Mouse (Mus musculus): ENCODE results near the gene Gigyf1. TPM values are rescaled to one million over a fixed set of nuclear protein-coding genes. Genes with fewer than 3 reads are reported as not detected.
A peak's percentile ranks its signal among the peaks of the same experiment; 100 is the strongest.

The Gigyf1 gene
- total RNA-seq, 1 experiment from 2014 or later, result 37.7 TPM

DNA sequence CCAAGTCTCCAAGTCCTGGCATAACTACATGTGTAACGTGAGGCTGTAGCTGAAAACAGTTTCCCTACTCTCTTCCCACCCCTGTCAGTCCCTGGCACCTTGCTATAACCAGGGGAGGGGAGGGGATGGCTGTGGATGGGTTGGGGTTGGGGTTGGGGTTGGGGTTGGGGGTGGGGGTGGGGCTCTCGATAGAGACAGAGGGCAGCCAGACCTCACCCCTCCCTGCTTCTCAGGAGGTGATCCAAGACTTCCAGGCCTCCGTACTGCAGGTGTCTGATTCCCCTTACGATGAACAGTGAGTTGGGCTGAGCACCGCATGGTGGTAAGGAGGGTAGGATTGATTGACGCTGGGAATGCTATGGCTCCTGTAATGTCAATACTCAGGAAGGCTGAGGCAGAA lies 47.4 kb downstream of the Gigyf1 start:
- no peak for ATAC-seq (ENCODE audit: extremely low read depth, insufficient number of reproducible peaks, low FRiP score, poor library complexity, severe bottlenecking)

- no peak for ATAC-seq (ENCODE audit: extremely low read depth, insufficient number of reproducible peaks, low FRiP score, poor library complexity, severe bottlenecking)
Observed at GRCm38 (mm10) chr5:137566416-137566815, 48.1 kb downstream of the Gigyf1 start.

GRCm38 (mm10) chr5:137568223-137568798 lies 50.0 kb downstream of the Gigyf1 start:
- no peak for ATAC-seq (ENCODE audit: extremely low read depth, insufficient number of reproducible peaks, low FRiP score, poor library complexity, severe bottlenecking)

DNA sequence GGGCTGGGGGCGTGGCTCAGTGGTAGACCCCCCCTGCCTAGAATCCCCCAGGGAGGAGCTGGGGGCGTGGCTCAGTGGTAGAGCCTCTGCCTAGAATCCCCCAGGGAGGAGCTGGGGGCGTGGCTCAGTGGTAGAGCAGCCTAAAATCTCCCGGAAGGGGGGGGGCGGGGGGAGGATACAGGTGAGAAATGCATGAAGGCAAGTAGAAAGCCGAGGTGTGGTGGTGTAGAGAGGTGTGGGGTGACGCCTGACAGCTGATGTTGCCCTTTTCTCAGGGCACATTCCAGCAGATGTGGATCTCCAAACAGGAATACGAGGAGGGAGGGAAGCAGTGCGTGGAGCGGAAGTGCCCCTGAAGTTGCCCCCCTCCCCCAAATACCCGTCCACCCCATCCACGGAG lies 50.7 kb downstream of the Gigyf1 start:
- ATAC-seq (ENCODE audit: extremely low read depth, insufficient number of reproducible peaks, low FRiP score, poor library complexity, severe bottlenecking), result no peak

DNA sequence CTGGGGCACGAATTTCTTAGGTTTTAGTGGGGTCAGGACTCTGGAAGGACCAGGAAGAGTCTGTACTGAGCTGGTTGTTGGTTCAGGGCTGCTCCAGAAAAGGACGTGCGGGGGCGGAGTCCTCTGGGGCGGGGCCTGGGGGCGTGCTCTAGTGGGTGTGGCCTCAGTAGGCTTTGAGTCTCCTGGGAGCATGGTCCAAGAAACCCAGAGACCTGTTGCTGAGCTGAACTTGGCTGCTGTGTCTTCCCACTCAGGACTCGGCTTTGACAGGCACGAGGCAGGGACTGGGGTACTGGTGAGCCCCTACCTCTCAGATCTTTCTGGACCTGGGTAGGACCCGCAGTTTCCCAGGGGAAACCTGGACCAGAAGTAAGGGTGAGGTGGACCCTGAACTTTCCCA lies 51.3 kb downstream of the Gigyf1 start, which contains the start of gene Tfr2:
Gene Tfr2, plus strand, starts transcription at position 176 of the 400 bp plus-strand sequence.
- ATAC-seq (ENCODE audit: extremely low read depth, insufficient number of reproducible peaks, low FRiP score, poor library complexity, severe bottlenecking), result peak; percentile 46

DNA sequence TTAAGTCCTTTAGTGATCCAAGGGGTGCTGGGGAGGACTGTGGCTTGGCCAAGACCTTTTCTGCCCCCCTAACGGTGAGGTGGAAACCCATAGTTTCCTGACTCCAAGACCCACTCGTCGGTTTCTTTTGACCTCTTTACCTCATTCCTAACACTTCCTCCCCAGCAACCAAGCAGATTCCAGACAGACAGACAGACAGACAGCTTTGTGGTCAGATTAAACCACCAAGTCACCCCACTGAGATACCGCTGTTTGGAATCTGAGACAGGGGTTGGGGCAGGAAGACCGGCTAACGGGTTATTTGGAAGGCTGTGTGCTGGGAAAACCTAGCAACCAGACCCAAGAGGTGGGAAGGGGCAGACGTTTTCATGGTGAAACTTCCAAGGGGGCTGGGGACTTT lies 51.8 kb downstream of the Gigyf1 start:
- no peak for ATAC-seq (ENCODE audit: extremely low read depth, insufficient number of reproducible peaks, low FRiP score, poor library complexity, severe bottlenecking)

DNA sequence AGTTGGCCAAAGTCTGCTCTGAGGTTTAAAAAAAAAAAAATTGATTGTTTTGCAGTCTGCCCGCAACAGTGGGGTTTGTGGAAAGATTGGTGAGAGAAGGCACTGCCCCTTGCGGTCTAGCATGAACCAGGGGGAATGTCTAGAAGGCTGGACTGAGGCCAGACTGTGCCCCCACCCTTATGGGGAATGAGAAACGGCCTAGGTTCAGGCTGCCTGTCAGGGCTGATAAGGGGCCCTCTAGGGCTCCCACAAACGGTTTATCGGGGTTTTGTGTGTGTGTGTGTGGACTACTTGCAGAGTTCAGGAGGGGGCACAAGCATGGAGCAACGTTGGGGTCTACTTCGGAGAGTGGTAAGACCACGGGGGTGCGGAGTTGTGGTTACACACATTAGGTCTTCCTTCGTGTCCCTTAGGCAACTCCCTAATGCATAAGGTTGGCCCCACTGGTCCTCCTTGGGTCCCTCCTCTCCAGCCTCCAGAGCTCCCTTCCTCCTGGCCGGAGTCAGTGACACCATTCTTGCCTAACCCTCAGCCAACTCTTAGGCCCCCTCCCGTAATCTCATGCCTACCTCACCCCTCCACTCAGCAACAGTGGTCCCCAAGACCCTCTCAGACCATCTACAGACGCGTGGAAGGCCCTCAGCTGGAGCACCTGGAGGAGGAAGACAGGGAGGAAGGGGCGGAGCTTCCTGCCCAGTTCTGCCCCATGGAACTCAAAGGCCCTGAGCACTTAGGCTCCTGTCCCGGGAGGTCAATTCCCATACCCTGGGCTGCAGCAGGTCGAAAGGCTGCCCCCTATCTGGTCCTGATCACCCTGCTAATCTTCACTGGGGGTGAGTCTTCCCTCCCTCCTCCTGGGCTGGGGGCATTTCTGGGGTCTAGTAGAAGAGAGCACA lies 52.6 kb downstream of the Gigyf1 start:
- ATAC-seq (ENCODE audit: extremely low read depth, insufficient number of reproducible peaks, low FRiP score, poor library complexity, severe bottlenecking), result 0 out of 2 replicates have a peak, but pooled peaks have one; percentile 10

DNA sequence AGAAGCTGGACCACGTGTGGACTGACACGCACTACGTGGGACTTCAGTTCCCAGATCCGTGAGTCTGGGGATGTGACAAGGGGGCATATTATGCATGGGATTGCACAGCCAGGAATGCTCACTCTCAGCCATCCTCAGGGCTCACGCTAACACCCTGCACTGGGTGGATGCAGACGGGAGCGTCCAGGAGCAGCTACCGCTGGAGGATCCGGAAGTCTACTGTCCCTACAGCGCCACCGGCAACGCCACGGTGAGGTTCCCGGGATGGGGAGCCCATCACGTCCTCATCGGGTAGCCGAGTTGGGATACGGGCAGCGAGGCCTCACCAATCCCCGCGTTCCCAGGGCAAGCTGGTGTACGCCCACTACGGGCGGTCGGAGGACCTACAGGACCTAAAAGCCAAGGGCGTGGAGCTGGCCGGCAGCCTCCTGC lies 56.1 kb downstream of the Gigyf1 start:
- ATAC-seq (ENCODE audit: extremely low read depth, insufficient number of reproducible peaks, low FRiP score, poor library complexity, severe bottlenecking), result no peak

Other genes with a start within 250 kb of the Gigyf1 start
- 0.25 and 0.47 TPM in 2 replicates for gene Ache, start 231.0 kb upstream of the Gigyf1 start, total RNA-seq (2017)
- gene Ufsp1, start 223.9 kb upstream of the Gigyf1 start, total RNA-seq (2017), result 3.8 and 4.2 TPM in 2 replicates
- 326 and 333 TPM in 2 replicates for gene Srrt, start 210.9 kb upstream of the Gigyf1 start, total RNA-seq (2017)
- gene Trip6, start 204.1 kb upstream of the Gigyf1 start, total RNA-seq (2017), result 5.5 and 7.1 TPM in 2 replicates
- gene Slc12a9, start 185.0 kb upstream of the Gigyf1 start, total RNA-seq (2017), result 38.5 and 44.8 TPM in 2 replicates
- gene Ephb4, start 168.4 kb upstream of the Gigyf1 start, total RNA-seq (2017), result not detected in 2 replicates
- gene Zan, start 41.5 kb upstream of the Gigyf1 start, total RNA-seq (2017), result not detected in 2 replicates
- gene Pop7, start 16.0 kb upstream of the Gigyf1 start, total RNA-seq (2017), result 16.0 and 20.0 TPM in 2 replicates
- not detected in 2 replicates for gene Epo, start 14.7 kb downstream of the Gigyf1 start, total RNA-seq (2017)
- gene Gnb2, start 15.0 kb downstream of the Gigyf1 start, total RNA-seq (2017), result 428 and 434 TPM in 2 replicates
- gene Actl6b, start 35.0 kb downstream of the Gigyf1 start, total RNA-seq (2017), result 0.37 TPM in 1 of 2 replicates, not detected in the other
- gene Tfr2, start 51.3 kb downstream of the Gigyf1 start, total RNA-seq (2017), result 0.61 TPM in 1 of 2 replicates, not detected in the other
- gene Mospd3, start 82.5 kb downstream of the Gigyf1 start, total RNA-seq (2017), result 3.5 and 4.2 TPM in 2 replicates
- gene Pcolce, start 95.2 kb downstream of the Gigyf1 start, total RNA-seq (2017), result 0.25 and 0.58 TPM in 2 replicates
- 0.61 and 0.70 TPM in 2 replicates for gene Fbxo24, start 110.5 kb downstream of the Gigyf1 start, total RNA-seq (2017)
- 119 and 123 TPM in 2 replicates for gene Lrch4, start 110.6 kb downstream of the Gigyf1 start, total RNA-seq (2017)
- 41.0 and 44.6 TPM in 2 replicates for gene Gm20605, start 110.6 kb downstream of the Gigyf1 start, total RNA-seq (2017)
- 109 and 156 TPM in 2 replicates for gene Sap25, start 122.8 kb downstream of the Gigyf1 start, total RNA-seq (2017)
- gene Irs3, start 127.2 kb downstream of the Gigyf1 start, total RNA-seq (2017), result 0.47 and 0.61 TPM in 2 replicates
- gene Agfg2, start 166.2 kb downstream of the Gigyf1 start, total RNA-seq (2017), result 4.9 and 5.5 TPM in 2 replicates
- gene Nyap1, start 223.1 kb downstream of the Gigyf1 start, total RNA-seq (2017), result 0.12 TPM in 2 replicates
- gene Tsc22d4, start 227.2 kb downstream of the Gigyf1 start, total RNA-seq (2017), result 170 TPM in 2 replicates

All from neutrophil, adult 5-6 weeks (primary cell).